Mouse (Mus musculus) liver, adult 2 months (tissue): ENCODE measurements around the gene Sertad4. TPM values are rescaled to one million over a fixed set of nuclear protein-coding genes. Genes with fewer than 3 reads are reported as not detected.

Experiments
- DNase-seq: peaks from one replicate; pipeline ENCODE4 v3.0.0-alpha.2; 2011; ENCODE audit warnings: low read depth, low spot score; ENCODE audit errors: extremely low read depth
- H3K27ac ChIP-seq: fragments of 200-500 bp; replicated peaks from 2 replicates; pipeline ENCODE4 v1.5.1; 2012; ENCODE audit warnings: low read depth, mild to moderate bottlenecking, control low read depth, inconsistent platforms, low read length; ENCODE audit not compliant: insufficient read depth
- H3K27me3 ChIP-seq: fragments of 200-500 bp; 2 replicates; pipeline ENCODE4 v1.6.1; 2012; ENCODE audit warnings: mild to moderate bottlenecking, moderate library complexity, low read length, inconsistent platforms; ENCODE audit not compliant: control insufficient read depth, insufficient read depth
- H3K36me3 ChIP-seq: fragments of 200-500 bp; 2 replicates; pipeline ENCODE4 v1.6.1; 2012; ENCODE audit warnings: low read length, inconsistent platforms; ENCODE audit not compliant: control insufficient read depth, insufficient read depth
- H3K4me1 ChIP-seq: fragments of 200-500 bp; 2 replicates; pipeline ENCODE4 v1.6.1; 2011; ENCODE audit warnings: low read length; ENCODE audit not compliant: control insufficient read depth, insufficient read depth
- H3K4me3 ChIP-seq: fragments of 200-500 bp; 2 replicates; pipeline ENCODE4 v1.5.1; 2011; ENCODE audit warnings: low read depth, mild to moderate bottlenecking, control low read depth, low read length, moderate library complexity; ENCODE audit not compliant: insufficient read depth
- H3K79me2 ChIP-seq: fragments of 200-500 bp; 2 replicates; pipeline ENCODE4 v1.6.1; 2012; ENCODE audit warnings: inconsistent platforms, mild to moderate bottlenecking, low read length, moderate library complexity; ENCODE audit not compliant: control insufficient read depth, insufficient read depth
- H3K9ac ChIP-seq: fragments of 200-500 bp; 2 replicates; pipeline ENCODE4 v1.6.1; 2012; ENCODE audit warnings: low read depth, mild to moderate bottlenecking, control low read depth, inconsistent platforms, low read length
- CTCF ChIP-seq: fragments of 200-500 bp; IDR thresholded peaks from 2 replicates; pipeline ENCODE4 v1.5.1; 2011; ENCODE audit warnings: low read depth, low read length, control low read depth
- POLR2A ChIP-seq: fragments of 200-500 bp; IDR thresholded peaks from 2 replicates; pipeline ENCODE4 v1.6.1; 2011; ENCODE audit warnings: low read length, control low read depth; ENCODE audit not compliant: insufficient read depth; ENCODE audit errors: extremely low read depth
- WGBS: fragments of 180-500 bp; shearing (Covaris S2); methylation state at CpG from one replicate; pipeline ENCODE4 v1.1.7; 2018; 5-methylcytosine and 5-hydroxymethylcytosine counted together
- polyA plus RNA-seq: library from polyadenylated mRNA; depleted of rRNA; stranded (reverse); fragments of >200 nt; gene quantifications from 2 replicates; pipeline ENCODE4 v1.2.3, GENCODE M21; 2012
- total RNA-seq: library from RNA; depleted of rRNA; stranded (reverse); fragments of >200 nt; gene quantifications from 2 replicates; pipeline ENCODE4 v1.2.3, GENCODE M21; 2014

Gene Sertad4
- total and polyA plus RNA-seq, 2 experiments, result 0.06 TPM; not detected in 1

GRCm38 (mm10) chr1:192834361-192835210, 21.0 kb downstream of the Sertad4 start:
- Histone ChIP-seq H3K4me1 (peaks cover 9% of the 10 kb centered on the region), H3K4me3 (peak overlapping the region; percentile 43; the same call in 1 of the 2 replicates), H3K79me2 (no peaks in the 10 kb centered on the region), H3K9ac (peak overlapping the region; percentile 40; the same call in 1 of the 2 replicates), H3K27me3 (peaks cover 8% of the 10 kb centered on the region), H3K27ac (no peak overlapping the region), H3K36me3 (no peaks in the 10 kb centered on the region)
- DNase-seq, result no peak
- TF ChIP-seq CTCF, result no peak
- no peak for TF ChIP-seq POLR2A
- 5% methylated on average over 63 of the region's 63 CpGs for WGBS

GRCm38 (mm10) chr1:192833586-192833985, 22.0 kb downstream of the Sertad4 start:
- Histone ChIP-seq H3K36me3 (no peaks in the 10 kb centered on the region), H3K79me2 (no peaks in the 10 kb centered on the region), H3K27me3 (peaks cover 8% of the 10 kb centered on the region), H3K4me3 (no peak overlapping the region), H3K9ac (no peak overlapping the region), H3K27ac (no peak overlapping the region), H3K4me1 (peaks cover 9% of the 10 kb centered on the region)
- peak; percentile 56 for DNase-seq
- TF ChIP-seq POLR2A (no peak), CTCF (no peak)
- WGBS, result 38% methylated on average over 26 of the region's 26 CpGs

GRCm38 (mm10) chr1:192833097-192833496, 22.5 kb downstream of the Sertad4 start:
- Histone ChIP-seq H3K27me3 (peaks cover 8% of the 10 kb centered on the region), H3K27ac (no peak overlapping the region), H3K9ac (no peak overlapping the region), H3K4me1 (peaks cover 9% of the 10 kb centered on the region), H3K79me2 (no peaks in the 10 kb centered on the region), H3K4me3 (no peak overlapping the region), H3K36me3 (no peaks in the 10 kb centered on the region)
- DNase-seq, result peak; percentile 77
- TF ChIP-seq POLR2A (no peak), CTCF (no peak)
- 42% methylated on average over 4 of the region's 4 CpGs for WGBS

- peaks cover 9% of the 10 kb centered on the region for H3K4me1 ChIP-seq
- H3K27ac ChIP-seq, result no peak overlapping the region
- H3K4me3 ChIP-seq, result no peak overlapping the region
- H3K27me3 ChIP-seq, result peaks cover 8% of the 10 kb centered on the region
- no peak overlapping the region for H3K9ac ChIP-seq
- 28% methylated on average over 2 of the region's 2 CpGs for WGBS
- DNase-seq, result peak; percentile 74
- H3K36me3 ChIP-seq, result no peaks in the 10 kb centered on the region
- TF ChIP-seq CTCF (no peak), POLR2A (no peak)
- no peaks in the 10 kb centered on the region for H3K79me2 ChIP-seq
Measured at GRCm38 (mm10) chr1:192832338-192832737, 23.2 kb downstream of the Sertad4 start.

- Histone ChIP-seq H3K36me3 (no peaks in the 10 kb centered on the region), H3K4me1 (peaks cover 9% of the 10 kb centered on the region), H3K27ac (peak overlapping the region; percentile 54), H3K9ac (no peak overlapping the region; the same call in 1 of the 2 replicates), H3K4me3 (no peak overlapping the region), H3K27me3 (peaks cover 8% of the 10 kb centered on the region), H3K79me2 (no peaks in the 10 kb centered on the region)
- TF ChIP-seq POLR2A, result no peak
- TF ChIP-seq CTCF, result no peak
- WGBS, result 41% methylated on average over 6 of the region's 6 CpGs
- peak; percentile 59 for DNase-seq
Measured at GRCm38 (mm10) chr1:192830444-192830843, 25.1 kb downstream of the Sertad4 start.

GRCm38 (mm10) chr1:192828928-192829327, 26.6 kb downstream of the Sertad4 start:
- H3K27me3 ChIP-seq, result no peaks in the 10 kb centered on the region
- H3K36me3 ChIP-seq, result no peaks in the 10 kb centered on the region
- H3K9ac ChIP-seq, result no peak overlapping the region
- H3K4me3 ChIP-seq, result no peak overlapping the region
- no peak for DNase-seq
- peaks cover 6% of the 10 kb centered on the region for H3K4me1 ChIP-seq
- H3K79me2 ChIP-seq, result no peaks in the 10 kb centered on the region
- H3K27ac ChIP-seq, result no peak overlapping the region
- 84% methylated on average over 7 of the region's 7 CpGs for WGBS
- no peak for TF ChIP-seq CTCF
